Mouse (Mus musculus) intestine, postnatal 0 days (tissue): Measurements from ENCODE around the gene Narfl. TPM values are rescaled to one million over a fixed set of nuclear protein-coding genes. Genes with fewer than 3 reads are reported as not detected.

Source experiments
- ATAC-seq: fragments of 200-750 bp; cut with Nextera tagmentation; 2 replicates; pipeline ENCODE4 v1.8.0; 2017; ENCODE audit warnings: mild to moderate bottlenecking, moderate TSS enrichment, moderate library complexity
- H3K27ac ChIP-seq: fragments of 300-500 bp; sonication (generic); 2 replicates; pipeline ENCODE4 v1.5.1; 2014; ENCODE audit warnings: mild to moderate bottlenecking, low read depth, low read length, moderate library complexity
- H3K27me3 ChIP-seq: fragments of 300-500 bp; sonication (generic); replicated peaks from 2 replicates; pipeline ENCODE4 v1.6.1; 2014; ENCODE audit warnings: low read length, mixed read lengths; ENCODE audit not compliant: control insufficient read depth, insufficient read depth
- H3K36me3 ChIP-seq: fragments of 300-500 bp; sonication (generic); 2 replicates; pipeline ENCODE4 v1.6.1; 2014; ENCODE audit warnings: mild to moderate bottlenecking, moderate library complexity; ENCODE audit not compliant: control insufficient read depth, insufficient read depth
- H3K4me1 ChIP-seq: fragments of 300-500 bp; sonication (generic); replicated peaks from 2 replicates; pipeline ENCODE4 v1.6.1; 2014; ENCODE audit warnings: antibody characterized with exemption, low read length, mixed read lengths; ENCODE audit not compliant: control insufficient read depth, insufficient read depth
- H3K4me2 ChIP-seq: fragments of 300-500 bp; sonication (generic); replicated peaks from 2 replicates; pipeline ENCODE4 v1.6.1; 2014; ENCODE audit warnings: low read depth, mild to moderate bottlenecking, moderate library complexity
- H3K4me3 ChIP-seq: fragments of 300-500 bp; sonication (generic); 2 replicates; pipeline ENCODE4 v1.5.1; 2014; ENCODE audit warnings: low read depth, low read length
- H3K9ac ChIP-seq: fragments of 300-500 bp; sonication (generic); 2 replicates; pipeline ENCODE4 v1.6.1; 2014; ENCODE audit warnings: mild to moderate bottlenecking, low read depth, low read length
- H3K9me3 ChIP-seq: fragments of 300-500 bp; sonication (generic); 2 replicates; pipeline ENCODE4 v1.6.1; 2016; ENCODE audit warnings: mixed run types; ENCODE audit not compliant: control insufficient read depth
- CTCF ChIP-seq: sonication (generic); IDR thresholded peaks from 2 replicates; pipeline ENCODE4 v1.5.1; 2016; ENCODE audit warnings: low read depth, mild to moderate bottlenecking, control low read depth, antibody characterized with exemption, moderate library complexity
- WGBS: fragments of 180-500 bp; shearing (Covaris S2); extraction: QIAGEN DNeasy Blood & Tissue Kit; methylation state at CpG from one replicate; pipeline ENCODE4 v1.1.7; 2014; 5-methylcytosine and 5-hydroxymethylcytosine counted together
- polyA plus RNA-seq: library from polyadenylated mRNA; unstranded; fragments of >200 nt; fragmentation: Nextera tagmentation; extraction: Ambion mirVana; gene quantifications from 2 replicates; pipeline ENCODE4 v1.2.1, GENCODE M21; 2015

Narfl gene
- 20.2 and 21.7 TPM in 2 replicates for polyA plus RNA-seq

DNA sequence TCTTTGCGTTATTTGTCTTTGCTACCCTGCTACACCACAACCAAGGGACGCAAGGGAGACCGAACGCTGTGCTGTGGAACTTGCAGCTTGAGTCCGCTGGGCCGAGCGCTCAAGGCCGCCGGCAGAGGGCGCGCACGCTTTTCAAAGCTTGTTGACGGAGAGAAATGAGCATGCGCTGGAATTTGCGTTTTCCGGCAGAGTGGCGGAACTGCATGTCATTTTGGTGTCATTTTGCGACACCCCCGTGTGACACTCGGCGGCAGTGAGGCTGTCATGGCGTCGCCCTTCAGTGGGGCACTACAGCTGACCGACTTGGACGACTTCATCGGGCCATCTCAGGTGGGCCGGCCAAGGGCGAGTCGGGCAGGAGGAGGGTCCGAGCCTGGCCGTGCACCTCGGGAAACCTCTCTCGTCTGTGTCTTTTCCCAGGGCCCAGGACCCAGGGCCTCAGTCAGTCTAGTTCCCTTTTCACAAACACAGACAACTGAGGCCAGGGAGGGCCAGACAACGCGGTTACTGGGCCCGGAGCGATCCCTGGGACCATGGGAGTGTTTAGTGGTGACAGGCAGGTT lies at the start of gene Narfl:
Gene Narfl (plus strand): TSS at position 228 of the 572 bp plus-strand sequence.
- no peak within 1 kb of the TSS for H3K27ac ChIP-seq
- 0 out of 2 replicates have a peak, but pooled peaks cover 5% of the 10 kb centered on the region for H3K27me3 ChIP-seq
- TF ChIP-seq CTCF, result peak; percentile 99
- H3K4me2 ChIP-seq, result peak within 1 kb of the TSS; percentile 77
- H3K36me3 ChIP-seq, result peaks cover 15% of the 10 kb centered on the region; the same call in 1 of the 2 replicates
- H3K4me1 ChIP-seq, result peaks cover 7% of the 10 kb centered on the region; the same call in 1 of the 2 replicates
- under 1% methylated on average over 37 of the region's 37 CpGs for WGBS
- peak within 1 kb of the TSS; percentile 80 for H3K4me3 ChIP-seq
- H3K9ac ChIP-seq, result peak within 1 kb of the TSS; percentile 86
- peak; percentile 85 for ATAC-seq
- no peaks in the 10 kb centered on the region for H3K9me3 ChIP-seq

DNA sequence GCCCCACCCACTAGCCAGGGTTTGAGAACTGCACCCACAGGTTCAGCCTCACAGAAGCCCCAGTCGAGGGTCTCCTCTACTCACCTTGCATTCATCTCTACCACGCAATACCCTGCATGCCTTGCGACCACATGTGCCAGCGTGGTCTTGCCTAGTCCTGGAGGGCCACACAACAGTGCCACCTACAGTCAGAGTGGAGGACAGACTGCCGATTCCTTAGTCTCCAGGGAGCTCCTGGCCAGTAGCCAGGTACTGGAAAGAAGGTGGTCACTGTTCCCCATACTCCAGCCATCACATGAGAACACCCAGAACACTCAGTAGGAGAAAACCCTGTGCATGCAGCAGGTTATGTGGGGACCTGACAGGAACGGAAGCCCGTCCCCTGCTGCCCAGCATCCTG lies 49.7 kb upstream of the Narfl start:
- Histone ChIP-seq H3K27ac (no peak overlapping the region), H3K9ac (no peak overlapping the region), H3K4me3 (no peak overlapping the region), H3K9me3 (no peaks in the 10 kb centered on the region), H3K36me3 (peaks cover 24% of the 10 kb centered on the region; the same call in 1 of the 2 replicates), H3K4me1 (peaks cover 4% of the 10 kb centered on the region; the same call in 1 of the 2 replicates), H3K27me3 (no peaks in the 10 kb centered on the region), H3K4me2 (no peak overlapping the region)
- peak; percentile 56 for TF ChIP-seq CTCF
- no peak for ATAC-seq
- WGBS, result 79% methylated on average over 7 of the region's 7 CpGs

DNA sequence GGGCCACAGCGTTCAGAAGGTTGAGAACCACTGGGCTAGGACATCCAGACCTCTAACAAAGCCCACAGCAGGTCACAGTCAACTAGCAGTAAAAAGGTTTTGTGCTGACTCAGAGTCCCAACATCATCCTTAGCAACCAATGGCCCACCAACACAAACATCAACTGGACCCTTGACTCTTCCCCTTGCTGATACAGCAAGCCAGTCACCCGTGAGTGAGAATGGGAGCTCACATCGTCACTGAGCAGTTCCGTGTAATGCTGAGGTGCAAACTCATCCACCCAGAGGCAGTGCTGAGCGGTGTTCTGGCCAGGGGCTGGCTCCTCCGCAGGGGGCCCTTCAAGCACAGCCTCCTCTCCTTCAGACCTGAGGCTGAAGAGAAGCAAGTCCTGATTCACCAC lies 48.3 kb upstream of the Narfl start:
- no peak overlapping the region for H3K9ac ChIP-seq
- no peak for TF ChIP-seq CTCF
- no peaks in the 10 kb centered on the region for H3K27me3 ChIP-seq
- H3K4me1 ChIP-seq, result peaks cover 4% of the 10 kb centered on the region; the same call in 1 of the 2 replicates
- H3K4me3 ChIP-seq, result no peak overlapping the region
- no peak for ATAC-seq
- H3K9me3 ChIP-seq, result no peaks in the 10 kb centered on the region
- 86% methylated on average over 6 of the region's 6 CpGs for WGBS
- H3K36me3 ChIP-seq, result peaks cover 24% of the 10 kb centered on the region; the same call in 1 of the 2 replicates
- H3K4me2 ChIP-seq, result no peak overlapping the region
- no peak overlapping the region for H3K27ac ChIP-seq

DNA sequence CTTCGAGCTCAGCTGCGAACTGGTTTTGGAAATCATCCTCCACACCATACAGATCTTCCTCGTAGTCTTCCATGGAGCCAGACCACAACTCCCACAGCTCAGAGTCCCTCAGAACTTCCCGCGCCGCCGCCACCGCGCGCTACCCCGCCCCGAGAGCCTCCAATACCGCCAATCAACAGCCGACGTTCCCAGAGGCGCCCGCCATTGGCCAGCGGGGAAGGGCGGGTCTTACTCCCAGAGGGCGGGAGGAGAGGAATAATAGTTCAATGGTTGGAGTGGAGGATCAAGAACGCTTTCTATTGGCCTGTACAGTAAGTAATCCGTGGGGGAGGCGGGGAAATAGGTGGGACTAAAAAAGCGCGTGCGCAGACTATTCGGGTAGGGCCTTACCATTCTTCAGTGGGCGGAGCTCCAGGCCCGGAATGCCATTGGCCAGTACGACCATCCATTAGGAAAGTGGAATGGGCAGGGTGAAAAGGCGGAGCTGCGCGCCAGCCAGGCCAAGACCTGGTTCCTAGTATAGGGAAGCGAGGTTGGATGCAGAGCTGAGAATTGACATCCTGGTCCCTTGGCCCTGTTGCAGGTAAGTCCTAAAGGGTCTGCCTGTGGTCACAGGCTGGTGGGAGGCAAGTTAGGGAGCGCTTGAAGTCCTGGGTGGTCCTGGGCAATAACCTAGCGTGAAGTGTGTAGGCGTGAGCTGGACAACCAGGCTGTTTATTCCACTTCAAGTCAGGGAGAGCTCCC lies 46.1 kb upstream of the Narfl start, which contains the start of the genes Chtf18 and Rpusd1:
Gene Chtf18 (minus strand): TSS at position 155 of the 744 bp plus-strand sequence.
Gene Rpusd1 (plus strand): TSS at position 406 of the 744 bp plus-strand sequence.
- Histone ChIP-seq H3K9ac (peak within 1 kb of the TSS; percentile 72), H3K27me3 (no peaks in the 10 kb centered on the region), H3K4me1 (peaks cover 4% of the 10 kb centered on the region; the same call in 1 of the 2 replicates), H3K36me3 (peaks cover 8% of the 10 kb centered on the region; the same call in 1 of the 2 replicates), H3K9me3 (no peaks in the 10 kb centered on the region), H3K27ac (no peak within 1 kb of the TSS), H3K4me3 (peak within 1 kb of the TSS; percentile 59), H3K4me2 (peak within 1 kb of the TSS; percentile 93)
- no peak for TF ChIP-seq CTCF
- WGBS, result under 1% methylated on average over 37 of the region's 37 CpGs
- ATAC-seq, result peak; percentile 98

DNA sequence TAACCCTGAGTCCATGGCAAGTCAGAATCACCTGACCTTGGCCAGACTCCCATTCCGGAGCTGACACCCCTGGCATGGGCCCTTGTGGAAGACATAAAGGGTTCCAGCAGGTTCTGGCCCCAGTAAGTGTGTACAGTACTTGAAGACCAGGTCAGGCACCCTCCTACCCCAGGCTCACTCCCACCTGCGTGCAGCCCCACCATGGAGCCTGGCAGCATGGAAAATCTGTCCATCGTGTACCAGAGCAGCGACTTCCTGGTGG lies 45.6 kb upstream of the Narfl start:
- Histone ChIP-seq H3K9me3 (no peaks in the 10 kb centered on the region), H3K9ac (peak overlapping the region; percentile 72), H3K4me1 (peaks cover 4% of the 10 kb centered on the region; the same call in 1 of the 2 replicates), H3K4me3 (peak overlapping the region; percentile 59), H3K36me3 (peaks cover 3% of the 10 kb centered on the region; the same call in 1 of the 2 replicates), H3K4me2 (peak overlapping the region; percentile 89), H3K27ac (no peak overlapping the region), H3K27me3 (no peaks in the 10 kb centered on the region)
- no peak for ATAC-seq
- 12% methylated on average over 4 of the region's 4 CpGs for WGBS
- TF ChIP-seq CTCF, result no peak

DNA sequence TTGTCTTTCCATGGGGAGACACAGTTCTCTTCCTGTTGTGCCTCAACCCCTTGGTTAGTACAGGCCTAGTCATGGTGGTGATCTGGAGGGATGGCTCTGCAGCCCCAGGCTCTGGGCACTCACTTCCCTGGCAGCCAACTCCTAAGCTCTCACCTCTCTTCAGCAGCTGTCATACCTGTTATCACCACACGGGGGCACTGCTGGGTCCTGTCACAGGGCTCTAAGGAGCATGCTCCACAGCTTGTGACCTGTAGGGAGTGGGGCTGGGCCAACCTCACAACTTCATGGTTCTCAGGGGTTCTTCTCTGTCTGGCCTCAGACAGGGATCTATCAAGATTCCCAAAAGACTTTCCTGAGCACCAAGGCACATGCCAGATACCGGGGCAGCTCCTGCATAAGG lies 41.5 kb upstream of the Narfl start:
- peak; percentile 97 for TF ChIP-seq CTCF
- no peaks in the 10 kb centered on the region; the same call in 1 of the 2 replicates for H3K36me3 ChIP-seq
- no peak overlapping the region for H3K4me2 ChIP-seq
- no peaks in the 10 kb centered on the region for H3K27me3 ChIP-seq
- no peak overlapping the region for H3K4me3 ChIP-seq
- no peak overlapping the region for H3K27ac ChIP-seq
- 11% methylated on average over 2 of the region's 2 CpGs for WGBS
- ATAC-seq, result no peak
- 0 out of 2 replicates have a peak, but pooled peaks cover 4% of the 10 kb centered on the region for H3K4me1 ChIP-seq
- no peaks in the 10 kb centered on the region for H3K9me3 ChIP-seq
- no peak overlapping the region for H3K9ac ChIP-seq
